Mouse (Mus musculus): ENCODE data around the gene Fam174b. TPM values are rescaled to one million over a fixed set of nuclear protein-coding genes. Genes with fewer than 3 reads are reported as not detected.

Fam174b gene
- total RNA-seq, 2 experiments from 2014 or later, result 187 to 201 TPM

GRCm38 (mm10) chr7:73749339-73749738, 9.2 kb downstream of the Fam174b start:
- no peak for DNase-seq

GRCm38 (mm10) chr7:73749983-73750382, 9.9 kb downstream of the Fam174b start:
- no peak for DNase-seq

DNA sequence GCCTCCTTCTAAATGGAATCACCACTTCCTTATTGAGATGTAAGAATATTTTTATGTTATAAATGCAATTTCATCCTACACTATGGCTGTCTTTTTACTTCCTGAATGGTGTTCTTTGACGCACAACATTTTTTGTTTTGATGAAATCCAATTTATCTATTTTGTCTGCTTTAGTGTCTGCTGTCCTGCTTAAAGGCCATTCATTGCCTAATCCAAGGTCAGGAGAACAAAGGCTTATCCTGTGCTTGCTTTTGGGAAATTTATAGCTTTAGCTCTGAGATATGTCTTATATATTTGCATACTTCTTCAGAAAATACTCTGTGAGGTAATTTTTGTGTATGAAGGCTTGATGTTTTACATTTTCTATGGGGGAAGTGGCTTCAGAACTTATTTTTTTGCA, 13.5 kb downstream of the Fam174b start:
- no peak for DNase-seq

DNA sequence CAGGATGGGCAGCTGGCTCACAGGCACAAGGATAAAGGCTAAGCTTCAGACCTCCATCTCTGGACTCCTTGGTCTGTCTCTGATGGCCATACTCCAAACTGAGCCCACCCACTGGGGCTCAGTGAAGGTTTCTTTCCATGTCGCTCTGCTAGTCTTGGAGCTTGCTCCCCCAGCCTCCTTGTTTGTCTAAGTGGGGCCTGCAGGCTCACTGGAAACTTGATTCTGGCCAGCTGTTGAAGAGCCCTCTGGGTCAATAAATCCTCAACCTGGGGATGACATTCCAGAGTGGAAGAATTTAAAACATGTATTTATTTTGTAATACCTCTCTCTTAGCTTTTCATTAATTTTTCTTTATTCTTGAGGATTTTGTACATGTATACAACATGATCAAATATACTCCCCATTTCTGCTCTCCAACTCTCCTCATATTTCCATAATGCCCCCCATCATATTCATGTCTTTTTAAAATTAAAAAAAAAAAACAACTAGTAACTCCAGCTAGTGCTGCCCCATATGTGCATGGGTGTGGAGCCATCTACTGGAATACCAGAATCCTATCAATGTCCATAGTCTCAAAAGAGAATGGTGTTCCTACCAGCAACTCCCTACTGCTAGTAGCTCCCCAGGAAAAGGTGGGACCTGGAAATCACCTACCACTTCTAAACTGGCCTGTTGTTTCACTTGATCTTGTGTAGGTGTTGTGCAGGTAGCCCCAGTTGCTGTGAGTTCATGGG, 15.4 kb downstream of the Fam174b start:
- no peak for DNase-seq

GRCm38 (mm10) chr7:73761691-73762189, 21.6 kb downstream of the Fam174b start:
- no peak for DNase-seq

DNA sequence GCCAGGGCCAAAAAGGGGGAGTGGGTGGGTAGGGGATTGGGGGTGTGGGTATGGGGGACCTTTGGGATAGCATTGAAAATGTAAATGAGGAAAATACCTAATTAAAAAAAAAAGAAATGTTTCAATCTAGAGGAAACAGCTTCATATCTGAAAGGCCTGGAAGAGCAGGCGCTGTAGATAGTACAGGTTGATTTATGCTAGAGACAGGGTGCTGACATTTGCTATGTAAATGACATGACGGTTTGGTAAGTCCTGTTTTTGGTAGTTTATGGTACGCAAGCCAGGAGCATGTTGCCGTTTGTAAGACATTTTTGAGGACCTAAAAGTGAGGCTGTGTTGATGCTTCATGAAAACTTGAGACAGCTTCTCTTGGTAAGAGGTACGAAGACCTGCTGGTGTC, 24.6 kb downstream of the Fam174b start:
- no peak for DNase-seq

- DNase-seq, result no peak
Measured at GRCm38 (mm10) chr7:73765186-73765903, 25.2 kb downstream of the Fam174b start.

DNA sequence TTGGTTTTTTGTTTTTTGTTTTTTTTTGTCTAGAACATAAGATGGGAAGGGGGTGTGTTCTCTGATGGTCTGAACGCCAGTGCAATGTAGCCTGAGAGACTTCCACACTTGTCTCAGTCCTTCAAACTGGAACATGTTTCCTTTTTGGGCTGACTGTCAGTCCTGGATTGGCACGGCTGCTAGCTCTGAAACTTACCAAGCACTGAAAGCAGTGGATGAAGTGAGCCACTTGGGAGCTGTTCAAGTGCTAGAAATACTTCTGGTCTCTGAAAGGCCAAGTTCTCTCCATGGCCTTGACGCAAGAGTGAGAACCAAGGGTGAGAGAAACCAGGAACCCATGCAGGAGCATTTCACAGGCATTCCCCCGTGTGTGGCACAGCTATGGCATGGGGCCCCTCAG, 29.1 kb downstream of the Fam174b start:
- DNase-seq, result peak in 1 of 2 experiments; percentile 76

DNA sequence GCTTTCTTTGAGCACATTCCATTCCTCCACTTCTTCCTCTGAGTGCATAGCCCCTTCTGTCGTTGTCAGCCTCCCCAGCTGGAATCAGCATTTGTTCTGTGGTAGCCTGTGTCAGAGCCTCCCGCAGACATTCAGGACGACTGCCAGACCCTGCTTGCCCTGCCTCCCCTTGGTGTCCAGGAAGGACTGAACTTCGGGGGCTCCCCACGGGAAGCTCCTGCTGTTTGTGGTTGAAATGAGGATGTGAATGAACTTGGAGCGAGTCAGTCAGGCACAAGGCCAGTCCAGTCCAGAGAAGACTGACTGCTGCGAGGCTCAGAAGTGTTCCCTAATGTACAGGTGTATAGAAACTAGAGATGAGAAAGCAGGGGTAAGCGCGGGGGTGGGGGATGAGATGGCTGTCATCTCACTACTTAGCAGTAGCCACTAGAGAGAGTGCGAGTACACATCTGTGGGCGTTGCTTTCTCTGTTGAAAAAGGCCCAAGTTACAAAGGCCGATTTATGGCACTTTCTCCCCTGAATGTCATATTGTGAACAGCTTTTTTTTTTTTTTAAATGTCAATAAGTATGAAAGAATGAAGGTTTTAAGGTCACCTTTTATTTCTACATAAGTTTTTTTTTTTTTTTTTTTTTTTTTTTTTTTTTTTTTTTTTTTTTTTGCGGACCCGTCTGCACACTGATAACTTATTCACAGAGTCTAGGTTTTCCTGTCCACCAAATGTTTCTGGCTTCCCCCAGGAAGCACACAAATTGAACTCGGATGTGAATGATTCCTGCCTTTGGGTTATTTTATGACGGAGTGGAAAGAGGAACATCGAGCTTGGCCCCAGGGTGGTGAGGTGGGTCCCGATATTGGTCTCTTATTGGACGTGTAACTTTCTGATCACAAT, 31.5 kb downstream of the Fam174b start:
- DNase-seq, result peak in 1 of 2 experiments; percentile 36

- peak in 1 of 2 experiments; percentile 39 for DNase-seq
Measured at GRCm38 (mm10) chr7:73772275-73772765, 32.2 kb downstream of the Fam174b start.

DNA sequence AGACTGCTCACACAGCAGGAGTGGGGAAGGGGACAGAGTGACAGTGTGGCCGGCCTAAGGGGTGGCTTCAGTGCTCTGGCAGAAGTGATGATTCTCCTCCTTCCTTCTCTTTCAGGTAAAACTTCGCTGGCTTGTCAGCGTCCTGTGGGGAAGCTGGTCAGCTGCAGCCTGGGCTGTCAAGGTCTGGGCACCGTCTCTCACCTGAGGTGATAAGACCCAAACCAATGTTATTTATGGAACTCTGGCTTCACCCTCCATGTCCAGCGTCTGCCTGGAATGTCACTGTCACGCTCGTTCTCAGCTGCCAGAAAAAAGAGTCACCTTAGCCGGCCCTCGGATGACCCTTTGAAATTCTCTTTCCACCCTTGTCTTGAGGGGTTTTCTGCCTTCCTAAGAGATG, 34.7 kb downstream of the Fam174b start:
- DNase-seq, result peak; percentile 43 to 66

DNA sequence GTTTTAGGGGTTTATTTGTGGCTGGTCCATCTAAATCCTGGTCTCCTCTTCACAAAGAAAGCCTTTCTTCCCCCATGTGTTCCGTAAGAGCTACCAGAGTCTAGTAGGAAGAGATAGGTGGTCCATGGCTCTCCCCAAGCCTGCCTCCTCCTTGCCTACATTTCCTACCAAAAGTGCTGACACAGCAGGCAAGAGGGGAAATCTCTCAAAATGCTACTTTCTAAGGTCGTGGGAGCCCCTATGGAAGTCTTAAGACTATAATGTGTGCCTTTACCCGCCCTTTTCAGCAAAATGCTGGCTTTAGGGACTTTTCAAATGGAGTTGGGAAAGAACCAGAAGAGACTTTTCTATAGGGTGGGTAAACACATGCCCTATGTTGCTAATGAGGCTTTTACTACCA, 37.7 kb downstream of the Fam174b start:
- no peak for DNase-seq

GRCm38 (mm10) chr7:73784736-73785428, 44.8 kb downstream of the Fam174b start:
- peak in 1 of 2 experiments; percentile 31 for DNase-seq

GRCm38 (mm10) chr7:73785815-73786214, 45.7 kb downstream of the Fam174b start:
- DNase-seq, result no peak

- DNase-seq, result peak in 1 of 2 experiments; percentile 22
Measured at GRCm38 (mm10) chr7:73787513-73787912, 47.4 kb downstream of the Fam174b start.

GRCm38 (mm10) chr7:73791096-73791495, 51.0 kb downstream of the Fam174b start:
- no peak for DNase-seq

GRCm38 (mm10) chr7:73792155-73792554, 52.1 kb downstream of the Fam174b start:
- no peak for DNase-seq

- no peak for DNase-seq
Measured at GRCm38 (mm10) chr7:73792641-73793040, 52.5 kb downstream of the Fam174b start.

DNA sequence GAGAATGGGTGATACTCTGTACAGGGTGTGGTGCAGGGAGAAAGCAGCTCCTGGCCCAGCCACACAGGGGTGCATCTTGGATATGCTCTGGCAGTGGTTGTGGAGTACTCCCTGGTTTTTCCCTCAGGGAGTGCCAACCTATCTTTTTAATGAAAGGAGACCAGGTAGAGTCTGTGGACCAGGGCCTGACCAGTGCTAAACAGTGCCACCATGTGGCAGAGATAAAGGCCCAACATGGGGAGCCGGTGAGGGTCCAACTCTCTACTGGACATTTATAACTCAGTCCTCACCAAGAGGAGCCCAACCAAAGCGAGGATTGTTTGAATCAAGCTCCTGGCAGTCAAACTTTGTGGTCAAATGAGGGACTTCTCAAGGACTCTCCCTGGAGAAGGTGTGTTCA, 69.2 kb downstream of the Fam174b start:
- DNase-seq, result peak; percentile 24 to 51

DNA sequence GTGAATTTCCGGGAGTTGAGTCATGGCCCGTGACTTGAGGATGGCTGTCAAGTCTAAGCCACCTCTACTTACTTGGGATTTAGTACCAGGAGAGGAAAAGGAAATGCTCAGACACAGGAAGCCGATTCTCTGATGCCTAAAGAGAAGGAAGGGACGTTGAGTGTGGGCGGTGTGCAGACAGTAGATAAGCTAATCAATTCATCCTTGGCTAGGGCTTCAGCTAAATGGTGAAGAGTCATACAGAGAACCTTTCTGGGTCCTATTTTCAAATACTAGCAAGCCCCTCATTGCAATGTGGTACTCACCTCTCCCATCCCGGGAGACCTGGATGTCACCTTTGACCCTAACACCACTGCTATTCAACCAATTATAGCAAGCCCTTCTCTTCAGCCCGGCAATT, 71.3 kb downstream of the Fam174b start:
- DNase-seq, result no peak

DNA sequence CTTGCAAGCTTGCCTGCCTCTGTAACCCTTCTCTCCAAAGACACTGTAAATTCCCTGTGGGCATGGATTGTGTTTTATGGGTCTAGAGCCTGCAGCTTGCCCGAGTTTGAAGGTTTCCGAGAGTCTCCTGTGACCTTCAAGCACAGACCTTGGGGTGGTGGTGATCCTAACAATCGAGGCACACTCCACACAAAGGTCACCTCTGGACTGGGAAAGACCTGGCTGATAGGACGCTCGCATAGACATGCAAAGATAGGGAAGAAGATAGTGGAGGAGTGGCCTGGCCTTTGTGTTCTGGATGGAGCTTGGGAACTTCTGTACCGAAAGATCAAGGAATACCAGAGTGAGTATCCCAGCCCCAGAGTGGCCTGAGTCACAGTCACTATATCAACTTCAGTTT, 72.1 kb downstream of the Fam174b start:
- no peak for DNase-seq

DNA sequence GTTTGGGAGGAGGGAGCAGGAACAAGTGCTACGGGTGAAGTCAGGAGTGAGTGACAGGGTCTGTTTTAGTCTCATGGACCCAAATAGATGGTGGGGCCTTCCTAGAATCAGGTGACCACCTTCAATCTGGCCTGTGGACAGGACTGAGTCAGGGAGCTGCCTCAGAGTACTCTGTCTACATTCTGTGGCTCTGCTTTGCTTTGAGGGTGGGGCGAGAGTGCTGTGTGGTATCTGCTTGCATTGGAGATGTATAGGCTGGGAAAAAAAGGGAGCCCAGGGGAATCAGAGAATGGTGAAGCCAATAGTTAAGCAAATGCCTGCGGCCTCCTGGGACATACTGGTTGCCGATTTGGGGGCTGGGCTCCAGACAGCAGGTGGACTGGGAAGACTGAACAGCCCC, 73.8 kb downstream of the Fam174b start:
- no peak for DNase-seq

Measured in heart, adult 18-20 months (tissue).